In the genomic region with DNA sequence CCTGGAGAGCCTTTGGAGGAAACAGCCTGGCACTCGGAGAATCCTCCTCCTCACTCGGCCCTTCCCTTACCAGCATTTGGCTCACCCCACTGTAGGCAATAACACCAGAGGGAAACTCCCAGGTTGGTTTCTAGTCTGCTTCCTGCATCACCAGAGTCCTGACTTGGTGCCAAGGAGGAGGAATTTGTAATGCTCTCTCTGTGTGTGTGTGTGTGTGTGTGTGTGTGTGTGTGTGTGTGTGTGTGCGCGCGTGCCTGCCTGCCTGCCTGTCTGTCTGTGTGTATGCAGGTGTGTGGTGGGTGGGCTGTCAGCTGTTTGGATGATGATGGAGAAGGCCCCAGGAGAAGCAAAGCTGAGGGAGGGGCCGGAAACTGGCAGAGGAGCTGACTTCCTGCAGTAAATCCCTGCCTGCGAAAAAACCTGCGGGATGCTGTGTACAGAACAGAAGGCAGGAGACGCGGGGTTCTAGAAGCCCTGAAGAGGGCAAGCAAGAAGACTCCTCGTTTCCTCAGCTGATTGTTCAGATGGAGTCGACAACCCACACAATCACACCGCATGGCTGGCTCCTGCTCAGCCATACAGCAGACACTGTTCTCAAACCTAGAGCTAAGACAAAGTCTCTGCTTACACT, we compare ENCODE assay signal across 8 mouse cellular contexts.
DNase-seq lines count a peak whose midpoint lies in the region; ATAC-seq and TF ChIP-seq lines count a peak whose summit lies in the region.

No protein-coding gene starts in this region.

- H3K4me2 ChIP-seq in heart, postnatal 0 days (ENCODE audit: low read depth, low read length) = no peak overlapping the region
- H3K4me2 ChIP-seq in forebrain, postnatal 0 days (ENCODE audit: low read depth) = no peak overlapping the region

- no peak for TF ChIP-seq CTCF in heart, postnatal 0 days (IDR thresholded peaks at IDR 0.05; ENCODE audit: low read depth)
- TF ChIP-seq CTCF in forebrain, postnatal 0 days (IDR thresholded peaks at IDR 0.05; ENCODE audit: low read depth) = no peak

- H3K36me3 ChIP-seq in heart, postnatal 0 days (replicated peaks; ENCODE audit: control insufficient read depth, insufficient read depth, low read length) = no peaks in the 10 kb centered on the region
- no peaks in the 10 kb centered on the region for H3K36me3 ChIP-seq in forebrain, postnatal 0 days (ENCODE audit: insufficient read depth)

- H3K9ac ChIP-seq in heart, postnatal 0 days (replicated peaks; ENCODE audit: low read depth, low read length) = no peak overlapping the region
- no peak overlapping the region; the same call in 1 of the 2 replicates for H3K9ac ChIP-seq in forebrain, postnatal 0 days

- H3K4me3 ChIP-seq in heart, postnatal 0 days (ENCODE audit: low read depth, low read length) = no peak overlapping the region
- H3K4me3 ChIP-seq in forebrain, postnatal 0 days (ENCODE audit: low read depth, low read length) = no peak overlapping the region

- no peak for ATAC-seq in heart, postnatal 0 days (ENCODE audit: insufficient read depth, low read depth)
- ATAC-seq in forebrain, postnatal 0 days = peak; percentile 58

- DNase-seq in heart, postnatal 0 days (ENCODE audit: low spot score) = peak; percentile 11
- no peak for DNase-seq in heart, postnatal 4 days
- peak; percentile 46 for DNase-seq in T-cell, adult 2 months (ENCODE audit: low spot score)
- DNase-seq in forebrain, postnatal 0 days = peak; percentile 70
- DNase-seq in left cerebral cortex, adult 8-10 months (ENCODE audit: low spot score in 2 of 2) = peak; percentile 47 to 73
- no peak for DNase-seq in heart, adult 18-20 months
- DNase-seq in adipocyte (ENCODE audit: low spot score) = no peak
- no peak for DNase-seq in ovary, postnatal 36 days (ENCODE audit: low spot score)

- no peak for TF ChIP-seq EP300 in heart, postnatal 0 days (IDR thresholded peaks at IDR 0.05; ENCODE audit: low read depth)

- H3K27me3 ChIP-seq in heart, postnatal 0 days (ENCODE audit: control insufficient read depth, insufficient read depth, low read length) = no peaks in the 10 kb centered on the region
- H3K27me3 ChIP-seq in forebrain, postnatal 0 days (ENCODE audit: insufficient read depth, low read length) = no peaks in the 10 kb centered on the region

- no peak overlapping the region for H3K27ac ChIP-seq in heart, postnatal 0 days (ENCODE audit: low read depth)
- H3K27ac ChIP-seq in forebrain, postnatal 0 days (ENCODE audit: low read depth, low read length) = peak overlapping the region; percentile 36

- 49% methylated on average over 13 of the region's 13 CpGs for WGBS in heart, postnatal 0 days
- WGBS in forebrain, postnatal 0 days = 49% methylated on average over 13 of the region's 13 CpGs

- no peaks in the 10 kb centered on the region for H3K4me1 ChIP-seq in heart, postnatal 0 days (ENCODE audit: control insufficient read depth, insufficient read depth)
- peaks cover 9% of the 10 kb centered on the region; the same call in 1 of the 2 replicates for H3K4me1 ChIP-seq in forebrain, postnatal 0 days (ENCODE audit: insufficient read depth)

- no peaks in the 10 kb centered on the region for H3K9me3 ChIP-seq in heart, postnatal 0 days (replicated peaks; ENCODE audit: control insufficient read depth, low read length)
- H3K9me3 ChIP-seq in forebrain, postnatal 0 days (ENCODE audit: low read length) = no peaks in the 10 kb centered on the region

Comparison
In these comparisons a context has a peak if more than half of its experiments do, and no peak if none do; other contexts are left out.
1. DNase-seq: peak in heart, postnatal 0 days (single experiment), T-cell, adult 2 months (single experiment), forebrain, postnatal 0 days (single experiment) and left cerebral cortex, adult 8-10 months (2 of 2); none in heart, postnatal 4 days (single experiment), heart, adult 18-20 months (0 of 2), adipocyte (single experiment) and ovary, postnatal 36 days (single experiment).